In genomic region chr8:115968121-115968520, GRCm38 (mm10) we compare ENCODE assay signal across 22 mouse cellular contexts.
DNase-seq lines count a peak whose midpoint lies in the region; ATAC-seq lines count a peak whose summit lies in the region.
"Had no signal": no experiment of that assay in that cellular context is flagged by ENCODE, and none has a peak within 500 bp of the region (broad histone marks: within the 10 kb centered on the region; RNA-seq: fewer than 3 reads in every experiment).

No protein-coding gene starts in this region.

- no peak overlapping the region for H3K4me2 ChIP-seq in kidney, embryonic 16.5 days (replicated peaks; ENCODE audit: low read depth, low read length)
- H3K4me2 ChIP-seq in kidney, embryonic 15.5 days, result no peak overlapping the region
- H3K4me2 ChIP-seq: embryonic facial prominence, embryonic 13.5 days; embryonic facial prominence, embryonic 15.5 days; forebrain, embryonic 12.5 days had no signal

- H3K9me3 ChIP-seq in kidney, embryonic 16.5 days (ENCODE audit: low read length), result no peaks in the 10 kb centered on the region
- H3K9me3 ChIP-seq in kidney, embryonic 15.5 days (replicated peaks), result no peaks in the 10 kb centered on the region
- H3K9me3 ChIP-seq: embryonic facial prominence, embryonic 13.5 days; embryonic facial prominence, embryonic 15.5 days; forebrain, embryonic 10.5 days; forebrain, embryonic 12.5 days had no signal

- WGBS in kidney, embryonic 16.5 days, result 85% methylated on average over 5 of the region's 5 CpGs
- WGBS in kidney, embryonic 15.5 days, result 80% methylated on average over 5 of the region's 5 CpGs

- no peak overlapping the region for H3K9ac ChIP-seq in kidney, embryonic 16.5 days (replicated peaks; ENCODE audit: low read length)
- no peak overlapping the region for H3K9ac ChIP-seq in kidney, embryonic 15.5 days
- H3K9ac ChIP-seq: embryonic facial prominence, embryonic 13.5 days; embryonic facial prominence, embryonic 15.5 days; forebrain, embryonic 12.5 days had no signal

- no peaks in the 10 kb centered on the region for H3K36me3 ChIP-seq in kidney, embryonic 16.5 days (ENCODE audit: insufficient read depth, low read length)
- no peaks in the 10 kb centered on the region for H3K36me3 ChIP-seq in kidney, embryonic 15.5 days
- H3K36me3 ChIP-seq: embryonic facial prominence, embryonic 13.5 days; embryonic facial prominence, embryonic 15.5 days; forebrain, embryonic 10.5 days; forebrain, embryonic 12.5 days had no signal

- no peak overlapping the region for H3K4me3 ChIP-seq in kidney, embryonic 16.5 days (ENCODE audit: low read length)
- H3K4me3 ChIP-seq in kidney, embryonic 15.5 days (replicated peaks), result no peak overlapping the region
- H3K4me3 ChIP-seq: embryonic facial prominence, embryonic 13.5 days; embryonic facial prominence, embryonic 15.5 days; erythroblast, embryonic 14.5 days; forebrain, embryonic 10.5 days; forebrain, embryonic 12.5 days had no signal

- no peak overlapping the region for H3K27ac ChIP-seq in kidney, embryonic 16.5 days (ENCODE audit: low read length)
- no peak overlapping the region for H3K27ac ChIP-seq in kidney, embryonic 15.5 days
- H3K27ac ChIP-seq: embryonic facial prominence, embryonic 13.5 days; embryonic facial prominence, embryonic 15.5 days; forebrain, embryonic 10.5 days; forebrain, embryonic 12.5 days had no signal

- peak; percentile 33 for DNase-seq in kidney, adult 11 months
- peak; percentile 34 for DNase-seq in kidney, adult 8-10 months
- peak; percentile 37 to 47 for DNase-seq in kidney, postnatal 36 days
- no peak for DNase-seq in kidney, postnatal 10 days
- DNase-seq: adrenal gland, adult 2 months; adrenal gland, postnatal 10 days; adrenal gland, postnatal 25 days; cerebellum, adult 11 months; cerebellum, adult 18-20 months; cerebellum, adult 8-10 months; cerebellum, adult 9-11 months; cerebellum, postnatal 14 days; cerebellum, postnatal 36 days; embryo, embryonic 11 days had no signal

- no peak for ATAC-seq in kidney, embryonic 16.5 days (ENCODE audit: low FRiP score, low TSS enrichment)
- no peak for ATAC-seq in kidney, embryonic 15.5 days (replicated peaks; ENCODE audit: low FRiP score)
- ATAC-seq: forebrain, embryonic 14.5 days had no signal

- no peaks in the 10 kb centered on the region for H3K4me1 ChIP-seq in kidney, embryonic 16.5 days (ENCODE audit: insufficient read depth, low read length)
- no peaks in the 10 kb centered on the region for H3K4me1 ChIP-seq in kidney, embryonic 15.5 days
- H3K4me1 ChIP-seq: embryonic facial prominence, embryonic 13.5 days; embryonic facial prominence, embryonic 15.5 days; forebrain, embryonic 12.5 days had no signal

- no peaks in the 10 kb centered on the region for H3K27me3 ChIP-seq in kidney, embryonic 16.5 days (ENCODE audit: insufficient read depth, low read length)
- no peaks in the 10 kb centered on the region for H3K27me3 ChIP-seq in kidney, embryonic 15.5 days
- H3K27me3 ChIP-seq: embryonic facial prominence, embryonic 13.5 days; embryonic facial prominence, embryonic 15.5 days; forebrain, embryonic 12.5 days had no signal
